Mouse (Mus musculus) hindbrain, embryonic 15.5 days (tissue): ENCODE results near the gene Ndst2. TPM values are rescaled to one million over a fixed set of nuclear protein-coding genes. Genes with fewer than 3 reads are reported as not detected.

ENCODE experiments used
- microRNA-seq: library from miRNA; unstranded; fragments of <30 nt; microRNA quantifications from one replicate; pipeline ENCODE4, GENCODE M21; 2016
- polyA plus RNA-seq: library from polyadenylated mRNA; unstranded; fragments of >200 nt; fragmentation: Nextera tagmentation; extraction: Ambion mirVana; gene quantifications from 2 replicates; pipeline ENCODE4 v1.2.1, GENCODE M21; 2015

The Ndst2 gene
- polyA plus RNA-seq, 1 experiment from 2014 or later, result 19.9 TPM

Small RNA genes within 50 kb of the gene (microRNA-seq; reads per million reads assigned to microRNA genes)
- gene Mir6946, result 0.87 reads per million

Other genes starting within 250 kb of the Ndst2 start
- 0.39 and 0.67 TPM in 2 replicates for gene Mss51, start 237.7 kb downstream of the Ndst2 start, polyA plus RNA-seq
- gene Ppp3cb, start 188.0 kb downstream of the Ndst2 start, polyA plus RNA-seq, result 86.6 and 90.7 TPM in 2 replicates
- gene Usp54, start 93.5 kb downstream of the Ndst2 start, polyA plus RNA-seq, result 10.3 and 11.2 TPM in 2 replicates
- gene Myoz1, start 78.0 kb downstream of the Ndst2 start, polyA plus RNA-seq, result 0.25 TPM in 1 of 2 replicates, not detected in the other
- gene Synpo2l, start 66.2 kb downstream of the Ndst2 start, polyA plus RNA-seq, result 0.13 and 0.14 TPM in 2 replicates
- 89.5 and 101 TPM in 2 replicates for gene Sec24c, start 60.3 kb downstream of the Ndst2 start, polyA plus RNA-seq
- 29.8 and 30.4 TPM in 2 replicates for gene Fut11, start 39.6 kb downstream of the Ndst2 start, polyA plus RNA-seq
- gene Chchd1, start 31.6 kb downstream of the Ndst2 start, polyA plus RNA-seq, result 172 and 184 TPM in 2 replicates
- gene Zswim8, start 27.0 kb downstream of the Ndst2 start, polyA plus RNA-seq, result 45.1 and 46.9 TPM in 2 replicates
- gene Camk2g, start 59.5 kb upstream of the Ndst2 start, polyA plus RNA-seq, result 161 and 183 TPM in 2 replicates
- gene Plau, start 102.1 kb upstream of the Ndst2 start, polyA plus RNA-seq, result 0.21 and 0.26 TPM in 2 replicates
- 15.5 and 16.2 TPM in 2 replicates for gene Vcl, start 194.8 kb upstream of the Ndst2 start, polyA plus RNA-seq